Mouse (Mus musculus): ENCODE data around the gene Syn3.

- no peak for TF ChIP-seq GATA1 (IDR thresholded peaks at IDR 0.05; ENCODE audit: borderline replicate concordance, low read length)
- no peak for TF ChIP-seq FLI1 (IDR thresholded peaks at IDR 0.05; ENCODE audit: low read length)
These were observed 196.9 kb downstream of the Syn3 start for GRCm38 (mm10) chr10:86301593-86302317.
